Mouse (Mus musculus) heart, postnatal 25 days (tissue): Measurements from ENCODE around the gene Mrps2. TPM values are rescaled to one million over a fixed set of nuclear protein-coding genes. Genes with fewer than 3 reads are reported as not detected.

Source experiments
- DNase-seq: peaks from one replicate; pipeline ENCODE4 v3.0.0; 2022; ENCODE audit warnings: low spot score
- intact Hi-C: fragments of 180-260 bp; cut with DNase I; formaldehyde crosslinking; loops from one replicate; pipeline ENCODE4 v1.15.1; 2025
- total RNA-seq, 2 experiments: library from RNA; stranded (reverse); gene quantifications; 2 replicates each; pipeline ENCODE4 v1.2.3; 2021

The Mrps2 gene
- 10 to 100 TPM; 43.0 to 43.9 TPM for total RNA-seq

GRCm38 (mm10) chr2:28467860-28468485, at the start of gene Mrps2:
TSS of gene Mrps2 (plus strand) at chr2:28468066.
- intact Hi-C loops, result no loop called here
- DNase-seq, result peak; percentile 54

DNA sequence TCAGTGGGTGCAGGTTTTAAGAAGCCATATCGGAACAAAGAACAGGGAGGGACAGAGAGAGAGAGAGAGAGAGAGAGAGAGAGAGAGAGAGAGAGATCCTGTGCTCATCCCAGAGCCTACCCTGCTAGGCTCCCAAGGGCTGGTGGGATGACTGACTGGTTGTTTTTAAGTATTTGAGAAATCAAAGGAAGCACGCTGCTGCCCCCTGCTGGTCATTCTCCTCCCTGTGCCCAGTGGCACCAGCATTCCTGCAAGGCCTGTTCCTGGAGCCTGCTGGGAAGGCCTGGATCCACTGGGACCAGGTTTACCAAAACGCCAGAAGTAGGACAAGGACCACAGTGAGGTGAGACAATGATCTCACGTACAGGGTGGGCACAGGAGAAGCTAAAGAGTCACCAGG, 48.0 kb upstream of the Mrps2 start:
- intact Hi-C loops, result loop anchor here (2.0 to 5.0 kb wide), 3 partner anchors 438 to 651 kb away; no protein-coding TSS in a partner anchor
- DNase-seq, result peak; percentile 31

DNA sequence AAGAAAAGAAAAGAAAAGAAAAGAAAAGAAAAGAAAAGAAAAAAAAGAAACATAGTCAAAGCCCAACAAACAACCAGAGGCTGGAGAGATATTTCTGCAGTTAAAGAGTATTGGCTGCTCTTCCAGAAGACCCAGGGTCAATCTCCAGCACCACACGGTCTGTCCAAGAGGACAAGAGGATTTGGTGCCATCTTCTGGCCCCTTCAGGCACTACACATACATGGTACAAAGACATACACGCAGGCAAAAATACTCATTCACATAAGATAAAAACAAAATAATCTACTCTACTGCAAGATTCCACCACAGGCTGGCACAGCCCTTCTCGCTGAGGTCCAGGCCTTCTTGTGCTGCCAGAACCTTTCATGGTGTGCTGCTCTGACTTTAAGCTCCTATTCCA, 44.7 kb upstream of the Mrps2 start:
- intact Hi-C loops, result loop anchor here (5.0 kb wide), 1 partner anchor 496 kb away; no protein-coding TSS in a partner anchor

DNA sequence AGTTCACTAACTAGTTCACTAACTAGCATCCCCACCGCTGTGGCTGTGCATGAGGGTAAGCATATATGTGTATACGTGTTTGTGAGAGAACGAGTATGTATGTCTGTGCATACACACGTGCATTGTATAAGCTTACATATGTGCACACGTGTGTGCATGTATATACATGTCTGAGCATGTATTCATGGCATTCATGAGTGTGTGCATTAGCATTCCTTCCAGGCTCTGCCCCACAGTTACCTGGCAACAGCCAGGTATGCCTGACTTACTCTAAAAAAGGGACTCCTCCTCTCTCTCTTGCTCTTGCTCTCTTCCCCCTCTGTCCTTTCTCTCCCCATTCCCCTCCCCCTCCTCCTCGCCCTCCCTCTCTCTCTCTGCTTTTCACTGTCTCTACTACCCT, 40.6 kb upstream of the Mrps2 start:
- intact Hi-C loops, result no loop called here
- DNase-seq, result no peak

More for the DNA sequence above, 44.7 kb upstream of the Mrps2 start:
- DNase-seq, result no peak

DNA sequence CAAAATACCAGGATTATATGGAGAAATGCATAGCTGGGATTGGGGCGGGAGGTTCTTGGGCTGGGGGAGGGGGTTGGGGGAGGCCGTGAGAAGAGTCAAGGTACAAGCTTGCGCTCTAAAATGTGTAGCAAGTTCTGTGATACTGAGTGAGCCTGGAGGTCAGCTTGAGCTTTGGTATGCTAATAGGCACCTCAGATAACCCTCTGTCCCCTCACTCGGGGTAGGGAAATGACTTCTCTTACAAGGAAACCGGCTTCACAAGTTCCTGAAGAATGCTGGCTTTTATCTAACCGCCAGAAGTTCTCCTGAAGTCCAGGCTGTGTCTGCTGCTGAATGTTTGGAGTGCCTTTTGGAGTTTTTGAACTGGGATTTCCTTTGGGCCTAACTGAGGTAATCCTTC, 37.0 kb upstream of the Mrps2 start:
- DNase-seq, result no peak
- intact Hi-C loops, result no loop called here

DNA sequence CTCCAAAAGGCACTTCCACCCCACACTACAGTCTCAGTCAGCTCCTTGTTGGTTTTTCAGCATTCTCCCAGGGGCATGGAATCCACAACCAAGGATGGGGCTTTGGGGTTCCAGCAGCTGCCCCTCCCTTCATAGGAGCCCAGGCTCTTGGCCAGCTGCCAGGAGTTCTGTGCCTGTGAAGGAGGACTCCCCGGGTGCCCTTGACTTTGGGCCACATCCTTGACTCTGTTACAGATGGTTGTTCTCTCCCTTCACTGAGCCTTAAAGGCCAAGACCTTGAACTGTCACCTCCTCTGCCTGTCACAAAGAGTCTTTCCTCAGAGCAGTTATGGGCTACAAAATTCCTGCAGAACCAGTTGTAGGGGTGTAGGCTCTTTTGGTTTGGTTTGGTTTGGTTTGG, 35.1 kb upstream of the Mrps2 start:
- no peak for DNase-seq
- intact Hi-C loops, result no loop called here

GRCm38 (mm10) chr2:28433512-28433911, 34.4 kb upstream of the Mrps2 start:
- intact Hi-C loops, result no loop called here
- DNase-seq, result no peak

DNA sequence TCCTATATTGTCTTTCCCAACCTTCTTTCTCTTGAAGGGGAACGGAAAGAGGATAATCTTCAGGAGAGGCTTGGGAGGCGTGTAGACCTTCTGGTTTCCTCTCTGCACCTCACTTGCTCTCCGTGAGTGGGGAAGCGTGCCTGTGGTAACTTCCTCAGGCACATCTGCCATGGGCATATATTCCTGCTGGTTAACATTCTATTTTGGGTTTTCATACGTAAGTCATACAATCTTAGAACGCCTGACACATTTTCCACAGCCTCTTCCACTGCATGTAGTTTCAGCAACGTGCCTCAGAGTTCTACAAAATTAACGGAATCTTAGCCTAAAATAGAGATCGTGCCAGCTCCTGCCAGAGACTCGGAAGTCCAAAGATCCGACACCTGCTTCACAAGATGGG, 32.5 kb upstream of the Mrps2 start:
- DNase-seq, result no peak
- intact Hi-C loops, result no loop called here

DNA sequence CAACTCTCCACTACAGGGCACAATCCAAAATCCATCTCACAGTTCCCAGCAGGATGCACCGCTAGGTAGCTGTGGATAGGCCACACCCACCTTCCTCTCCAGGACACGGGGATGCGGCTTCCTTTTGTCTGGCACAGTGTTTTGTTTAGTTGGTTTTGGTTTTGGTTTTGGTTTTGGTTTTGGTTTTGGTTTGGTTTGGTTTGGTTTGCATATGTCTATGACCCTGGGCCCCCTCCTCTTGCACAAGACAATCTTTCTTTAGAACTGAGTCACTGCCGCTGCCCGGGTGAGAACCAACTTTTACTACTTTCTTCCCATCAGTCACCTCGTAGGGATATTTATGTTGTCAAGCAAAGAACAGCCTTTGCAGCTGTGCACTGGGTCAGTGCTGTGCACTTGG, 27.0 kb upstream of the Mrps2 start:
- intact Hi-C loops, result no loop called here
- no peak for DNase-seq

DNA sequence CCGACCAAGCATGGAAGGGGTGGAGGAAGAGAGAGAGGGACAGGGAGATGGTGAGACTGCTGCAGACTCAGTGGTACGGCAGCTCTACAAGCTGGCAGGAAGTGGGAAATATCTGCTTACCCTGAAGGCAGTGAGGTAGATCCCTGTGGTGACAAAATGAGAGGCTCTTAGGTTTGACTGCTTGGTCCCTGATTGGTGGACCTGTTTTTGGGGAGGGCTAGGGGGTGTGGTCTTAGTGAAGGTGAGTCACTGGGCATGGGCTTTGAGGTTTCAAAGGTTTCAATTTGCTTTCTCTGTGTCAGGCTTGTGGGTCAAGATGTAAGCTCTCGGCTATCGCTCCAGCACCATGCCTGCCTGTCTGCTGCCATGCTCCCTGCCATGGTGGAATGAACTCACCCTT, 22.8 kb upstream of the Mrps2 start:
- intact Hi-C loops, result no loop called here
- DNase-seq, result no peak

- intact Hi-C loops, result no loop called here
- DNase-seq, result no peak
Measured at GRCm38 (mm10) chr2:28446181-28446514, 21.7 kb upstream of the Mrps2 start.

DNA sequence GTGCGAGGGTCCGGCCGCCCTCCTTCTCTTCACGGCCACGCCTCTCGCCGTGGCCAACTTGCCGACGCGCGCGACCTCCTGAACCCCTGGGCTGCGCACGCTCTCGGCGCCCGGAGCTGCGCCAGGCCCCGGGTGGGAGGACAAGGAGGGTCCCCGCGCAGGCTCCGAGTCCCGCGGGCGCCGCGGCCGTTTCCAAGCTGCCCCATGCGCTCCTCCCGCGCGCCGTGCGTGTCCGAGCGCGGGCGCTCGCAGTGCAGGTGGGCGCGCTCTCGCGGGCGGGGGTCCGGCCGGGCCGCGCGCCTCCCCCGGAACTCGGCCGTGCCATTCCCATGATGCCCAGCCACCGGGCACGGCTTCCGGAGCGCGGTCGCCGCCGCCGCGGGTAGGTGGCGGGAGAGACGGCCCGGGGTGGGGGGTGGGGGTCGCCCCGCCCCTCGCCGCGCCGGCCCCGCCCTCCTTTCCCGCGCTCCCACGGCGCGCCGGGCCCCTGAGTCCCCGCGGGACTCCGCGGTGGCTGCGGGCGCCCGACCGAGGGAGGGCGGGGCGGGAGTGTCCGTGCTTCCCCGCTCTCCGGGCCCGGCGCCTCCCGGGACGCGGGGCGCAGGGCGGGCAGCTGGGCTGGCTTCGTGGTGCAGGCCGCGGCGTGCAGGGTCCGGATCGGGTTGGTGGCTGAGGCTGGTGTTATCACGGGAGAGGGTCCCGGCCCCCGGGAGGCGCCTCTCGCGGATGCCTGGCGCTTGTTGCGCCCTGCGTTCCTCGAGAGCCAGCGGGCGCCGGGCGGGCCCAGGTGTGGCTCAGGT, 21.2 kb upstream of the Mrps2 start, which contains the start of gene Ppp1r26:
TSS of gene Ppp1r26 (plus strand) at position 286 of the 800 bp plus-strand sequence.
- DNase-seq, result no peak
- intact Hi-C loops, result no loop called here

- DNase-seq, result no peak
- intact Hi-C loops, result no loop called here
Measured at GRCm38 (mm10) chr2:28447315-28447670, 20.6 kb upstream of the Mrps2 start.

GRCm38 (mm10) chr2:28451663-28452062, 16.2 kb upstream of the Mrps2 start:
- intact Hi-C loops, result no loop called here
- DNase-seq, result no peak

- intact Hi-C loops, result no loop called here
- DNase-seq, result no peak
Measured at GRCm38 (mm10) chr2:28453539-28453938, 14.3 kb upstream of the Mrps2 start.

GRCm38 (mm10) chr2:28456616-28457015, 11.2 kb upstream of the Mrps2 start:
- intact Hi-C loops, result no loop called here
- DNase-seq, result no peak

- intact Hi-C loops, result no loop called here
- no peak for DNase-seq
Measured at GRCm38 (mm10) chr2:28463919-28464318, 3.9 kb upstream of the Mrps2 start.

- intact Hi-C loops, result no loop called here
- DNase-seq, result no peak
Measured at GRCm38 (mm10) chr2:28464919-28465318, 2.9 kb upstream of the Mrps2 start.

- DNase-seq, result no peak
- intact Hi-C loops, result no loop called here
Measured at GRCm38 (mm10) chr2:28465836-28466518, 1.9 kb upstream of the Mrps2 start, which contains the start of gene 1700007K13Rik. TSS of gene 1700007K13Rik (minus strand) at chr2:28466332.

DNA sequence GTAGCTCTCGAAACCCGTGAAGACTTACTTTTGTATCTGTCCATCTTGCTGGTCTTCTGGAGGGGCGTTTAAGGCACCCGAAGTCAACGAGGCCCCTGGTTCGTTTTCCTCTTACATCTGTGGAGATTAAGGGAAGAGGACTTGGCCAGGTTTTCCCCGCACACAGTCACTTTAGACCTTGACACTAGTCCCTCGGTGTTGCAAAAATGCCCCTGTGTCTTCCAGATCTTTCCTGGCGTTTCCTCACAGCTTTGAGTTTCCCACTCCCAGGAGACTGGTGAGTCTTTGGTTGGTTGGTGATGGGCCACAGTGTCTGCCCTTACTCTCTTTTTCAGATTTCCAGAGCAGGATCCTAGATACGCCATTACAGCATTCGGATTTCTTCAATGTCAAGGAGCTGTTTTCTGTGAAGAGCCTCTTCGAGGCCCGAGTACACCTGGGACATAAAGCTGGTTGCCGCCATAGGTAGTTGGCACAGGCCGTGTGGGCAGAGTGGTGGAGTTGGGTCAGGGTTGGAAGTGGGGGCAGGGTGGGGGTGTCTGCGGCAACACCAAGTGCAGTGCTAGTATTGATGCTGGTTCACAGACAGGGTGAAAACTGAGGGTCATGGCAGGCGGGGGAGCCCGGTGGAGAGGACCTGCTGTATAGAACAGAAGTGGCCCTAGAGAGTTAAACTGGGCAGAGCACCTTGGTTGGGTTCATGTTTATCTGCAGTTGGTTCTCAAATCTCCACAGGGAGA, 790 bp downstream of the Mrps2 start:
- DNase-seq, result no peak
- intact Hi-C loops, result no loop called here
